Mouse (Mus musculus) cerebellum, adult (tissue): ENCODE measurements around the gene Fam92b.

Experiments used
- ATAC-seq: cut with Nextera tagmentation; 2 replicates; pipeline ENCODE4 v1.9.2; 2017; ENCODE audit warnings: mild to moderate bottlenecking, moderate library complexity, mixed read lengths; ENCODE audit not compliant: insufficient number of reproducible peaks, low FRiP score, low TSS enrichment

Gene Fam92b

GRCm38 (mm10) chr8:120177318-120178123 is at the start of gene Fam92b:
Gene Fam92b, minus strand, starts transcription at chr8:120177466.
- no peak for ATAC-seq

GRCm38 (mm10) chr8:120225421-120226151 is 48.3 kb upstream of the Fam92b start:
- ATAC-seq, result no peak

- ATAC-seq, result no peak
These were observed 47.5 kb upstream of the Fam92b start for GRCm38 (mm10) chr8:120224521-120225420.

- no peak for ATAC-seq
These were observed 45.3 kb upstream of the Fam92b start for GRCm38 (mm10) chr8:120222548-120222947.

- no peak for ATAC-seq
These were observed 39.9 kb upstream of the Fam92b start for GRCm38 (mm10) chr8:120216855-120217830.

GRCm38 (mm10) chr8:120215416-120216141 is 38.3 kb upstream of the Fam92b start:
- ATAC-seq, result no peak

- peak; percentile 84 for ATAC-seq
These were observed 36.7 kb upstream of the Fam92b start for GRCm38 (mm10) chr8:120213939-120214338.

- no peak for ATAC-seq
These were observed 36.0 kb upstream of the Fam92b start for GRCm38 (mm10) chr8:120213229-120213628.

- no peak for ATAC-seq
These were observed 35.3 kb upstream of the Fam92b start for GRCm38 (mm10) chr8:120212596-120212995.

GRCm38 (mm10) chr8:120211345-120211744 is 34.1 kb upstream of the Fam92b start:
- ATAC-seq, result no peak

- ATAC-seq, result no peak
These were observed 30.8 kb upstream of the Fam92b start for GRCm38 (mm10) chr8:120208113-120208512.

- no peak for ATAC-seq
These were observed 30.1 kb upstream of the Fam92b start for GRCm38 (mm10) chr8:120207364-120207763.

- ATAC-seq, result no peak
These were observed 28.6 kb upstream of the Fam92b start for GRCm38 (mm10) chr8:120205916-120206315.

GRCm38 (mm10) chr8:120204736-120205360 is 27.6 kb upstream of the Fam92b start:
- no peak for ATAC-seq

GRCm38 (mm10) chr8:120202546-120202945 is 25.3 kb upstream of the Fam92b start:
- no peak for ATAC-seq

GRCm38 (mm10) chr8:120201351-120201750 is 24.1 kb upstream of the Fam92b start:
- no peak for ATAC-seq

GRCm38 (mm10) chr8:120192118-120192517 is 14.9 kb upstream of the Fam92b start:
- no peak for ATAC-seq

GRCm38 (mm10) chr8:120191633-120192032 is 14.4 kb upstream of the Fam92b start:
- ATAC-seq, result no peak
